Mouse (Mus musculus): ENCODE results near the gene Glud1. TPM values are rescaled to one million over a fixed set of nuclear protein-coding genes. Genes with fewer than 3 reads are reported as not detected.

The Glud1 gene
- total RNA-seq, 2 experiments from 2014 or later: 279 to 296 TPM

DNA sequence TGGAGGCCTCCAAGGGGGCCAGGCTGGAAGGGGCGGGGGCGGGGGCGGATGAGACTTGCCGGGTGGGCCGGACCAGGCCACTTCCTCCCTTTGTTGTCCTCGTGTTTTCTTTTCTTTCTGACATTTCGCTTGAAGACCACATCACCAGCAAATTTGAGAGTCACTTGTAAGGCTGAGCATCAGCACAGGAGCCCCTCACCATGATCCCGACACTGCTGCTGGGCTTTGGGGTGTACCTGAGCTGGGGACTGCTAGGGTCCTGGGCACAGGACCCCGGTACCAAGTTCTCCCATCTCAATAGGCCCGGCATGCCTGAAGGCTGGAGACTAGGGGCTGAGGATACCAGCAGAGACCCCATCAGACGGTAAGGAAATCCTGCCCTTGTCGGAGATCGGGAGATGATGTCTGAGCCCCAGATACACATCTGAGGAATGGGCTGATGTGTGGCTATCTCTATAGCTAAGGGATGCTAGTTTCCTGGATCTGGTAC lies 64.9 kb downstream of the Glud1 start, which contains the start of gene Mmrn2:
Gene Mmrn2, plus strand, starts transcription at position 51 of the 490 bp plus-strand sequence.
- DNase-seq (ENCODE audit: low spot score in 2 of 2): no peak

DNA sequence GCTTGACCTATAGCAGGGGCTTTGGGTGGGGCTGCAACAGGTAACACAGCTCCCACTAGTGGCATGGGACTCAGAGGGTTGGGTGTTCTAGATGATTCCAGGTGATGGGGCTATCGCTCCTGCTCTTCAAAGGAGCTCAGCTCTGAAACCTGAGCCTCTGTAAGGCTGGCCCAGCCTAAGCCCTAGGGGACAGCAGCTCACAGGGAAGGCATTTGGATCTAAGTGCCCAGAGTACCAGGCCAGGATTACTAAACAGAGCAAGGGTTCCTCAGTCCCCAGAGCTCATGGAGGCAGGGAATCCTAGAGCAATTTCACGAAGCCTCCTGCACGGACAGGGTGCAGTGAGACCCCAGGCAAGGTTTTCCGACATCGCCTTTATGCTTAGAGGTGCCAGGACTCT lies 65.4 kb downstream of the Glud1 start:
- DNase-seq (ENCODE audit: low spot score in 2 of 2): no peak

DNA sequence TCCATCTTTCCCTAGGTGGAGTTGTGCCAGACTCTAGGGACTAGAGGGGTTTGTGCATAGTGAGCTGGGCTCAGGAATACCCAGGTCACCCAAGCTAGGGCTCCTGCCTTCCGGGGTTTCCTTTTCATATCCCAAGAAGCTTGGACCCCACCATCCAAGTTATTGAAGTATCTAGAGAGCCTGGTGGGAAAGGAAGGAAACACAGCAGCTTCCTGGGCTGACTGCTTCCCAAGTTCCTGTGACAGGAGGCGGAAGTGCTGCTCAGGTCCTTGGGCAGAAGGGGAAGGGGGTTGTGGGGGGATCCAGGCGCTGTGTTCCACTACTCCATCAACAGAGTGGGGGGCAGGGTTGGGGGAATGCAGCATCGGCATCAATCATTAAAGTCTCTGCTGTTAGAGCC lies 66.6 kb downstream of the Glud1 start:
- no peak for DNase-seq (ENCODE audit: low spot score in 2 of 2)

DNA sequence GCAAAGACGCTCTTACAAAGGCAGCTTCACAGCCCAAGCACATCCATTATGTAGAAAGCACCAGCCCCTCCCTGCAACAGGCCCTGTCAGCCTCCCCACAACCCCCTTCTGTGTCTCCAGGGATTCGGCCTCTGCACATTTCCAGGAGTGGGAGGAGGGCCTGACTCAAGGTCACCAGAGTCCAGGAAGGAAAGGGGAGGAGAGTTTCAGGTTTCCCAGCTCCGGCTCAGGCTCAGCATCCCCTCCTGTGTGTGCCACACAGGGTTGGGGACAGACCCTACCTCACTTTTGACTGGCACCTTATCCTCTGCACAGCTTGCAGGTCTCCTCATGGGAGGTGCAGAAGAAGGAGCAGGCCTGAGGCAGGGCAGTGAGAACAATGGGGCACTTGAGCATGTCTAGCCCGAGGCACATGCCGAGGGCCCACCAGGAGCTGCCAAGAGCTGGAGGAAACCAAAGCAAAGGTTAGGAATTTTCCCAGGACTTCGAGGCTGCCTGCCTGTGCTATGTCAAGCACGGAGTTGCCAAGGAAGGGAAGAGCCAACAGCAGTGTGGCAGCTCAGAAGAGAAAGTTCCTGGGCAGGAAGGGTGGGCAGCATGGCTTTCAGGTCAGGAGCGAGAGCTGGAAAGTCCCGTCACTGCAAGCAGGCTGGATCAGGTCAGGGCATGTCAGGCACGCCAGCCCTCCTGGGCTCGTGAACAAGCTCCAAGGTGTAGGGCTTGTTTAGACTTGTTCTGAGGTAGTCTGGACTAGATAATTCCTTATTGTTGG lies 68.2 kb downstream of the Glud1 start:
- no peak for DNase-seq (ENCODE audit: low spot score in 2 of 2)

DNA sequence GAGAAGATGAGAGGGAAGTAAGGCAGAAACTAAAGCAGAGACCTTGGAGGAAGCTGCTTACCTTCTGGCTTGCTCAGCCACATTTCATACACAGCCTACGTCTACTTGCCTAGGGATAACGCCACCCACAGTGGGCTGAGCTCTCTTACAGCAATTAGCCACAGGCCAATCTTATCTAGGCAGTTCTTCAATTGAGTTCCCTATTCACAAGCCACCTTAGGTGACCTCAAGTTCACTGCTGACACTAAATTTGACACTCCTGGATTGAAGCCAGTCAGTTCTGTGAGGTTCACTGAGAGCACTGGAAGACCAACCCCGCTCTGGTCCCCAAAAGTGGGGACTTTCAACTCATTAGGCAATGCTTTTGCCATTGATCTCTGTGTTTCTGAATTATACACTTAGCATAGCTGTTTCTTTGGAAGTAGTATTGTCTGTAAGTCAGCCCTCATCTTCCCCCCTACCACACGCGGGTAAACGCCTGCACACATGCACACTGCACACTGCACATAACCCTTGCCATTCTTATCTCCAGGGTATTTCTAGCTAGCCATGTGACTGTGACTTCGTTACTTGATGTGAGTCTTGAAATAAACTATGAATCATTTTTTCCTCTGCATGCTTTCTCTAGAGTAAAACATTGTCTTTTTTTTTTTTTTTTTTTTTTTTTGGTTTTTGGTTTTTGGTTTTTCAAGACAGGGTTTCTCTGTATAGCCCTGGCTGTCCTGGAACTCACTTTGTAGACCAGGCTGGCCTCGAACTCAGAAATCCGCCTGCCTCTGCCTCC lies 72.6 kb downstream of the Glud1 start:
- DNase-seq (ENCODE audit: low spot score in 2 of 2): no peak

DNA sequence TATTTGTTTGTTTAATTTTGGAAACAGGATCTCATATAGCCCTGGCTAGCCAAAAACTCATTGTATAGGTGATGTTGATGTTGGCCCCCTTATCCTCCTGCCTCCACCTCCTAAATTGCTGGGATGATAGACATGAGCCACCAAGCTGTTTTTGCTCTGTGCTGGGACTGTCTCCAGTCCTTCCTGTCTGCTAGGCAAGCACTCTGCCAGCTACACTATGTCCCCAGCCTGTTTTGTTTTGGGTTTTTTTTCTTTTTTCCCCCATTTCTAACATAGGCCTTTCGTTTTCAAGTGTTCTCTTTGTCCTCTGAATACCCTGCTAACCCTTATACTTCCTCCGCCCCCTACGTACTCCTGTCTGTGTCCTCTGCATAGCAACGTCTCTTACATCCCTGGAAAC lies 82.8 kb downstream of the Glud1 start:
- DNase-seq (ENCODE audit: low spot score in 2 of 2): peak in 1 of 2 experiments; percentile 18

Other genes starting within 250 kb of the Glud1 start
- gene Anxa8, start 224.7 kb upstream of the Glud1 start, total RNA-seq (2021): under 1 TPM; 0.45 to 0.63 TPM
- gene A630023A22Rik, start 208.0 kb upstream of the Glud1 start, total RNA-seq (2021): not detected
- not detected for gene Npy4r, start 158.2 kb upstream of the Glud1 start, total RNA-seq (2021)
- gene Gprin2, start 109.1 kb upstream of the Glud1 start, total RNA-seq (2021): 1 to 10 TPM; 2.9 to 3.3 TPM
- gene Syt15, start 91.1 kb upstream of the Glud1 start, total RNA-seq (2021): under 1 TPM; 0.30 to 0.32 TPM
- gene Shld2, start 234 bp upstream of the Glud1 start, total RNA-seq (2021): 10 to 100 TPM; 12.2 to 13.4 TPM
- gene Fam25c, start 44.7 kb downstream of the Glud1 start, total RNA-seq (2021): not detected
- gene Sncg, start 64.1 kb downstream of the Glud1 start, total RNA-seq (2021): 1 to 10 TPM; 6.8 to 7.1 TPM
- 1 to 10 TPM; 3.1 to 3.3 TPM for gene Mmrn2, start 64.7 kb downstream of the Glud1 start, total RNA-seq (2021)
- gene Bmpr1a, start 192.6 kb downstream of the Glud1 start, total RNA-seq (2021): 10 to 100 TPM; 35.9 to 38.5 TPM
- not detected for gene 9230112D13Rik, start 212.1 kb downstream of the Glud1 start, total RNA-seq (2021)

Measured in layer of hippocampus, adult 18-20 months (tissue).